Mouse (Mus musculus) layer of hippocampus, adult 2 months (tissue): ENCODE data around the gene Ntm. TPM values are rescaled to one million over a fixed set of nuclear protein-coding genes. Genes with fewer than 3 reads are reported as not detected.

ENCODE experiments used
- DNase-seq, 2 experiments: peaks; one replicate each; pipeline ENCODE4 v3.0.0; 2022; ENCODE audit warnings: low spot score in 2 of 2
- H3K27ac ChIP-seq: fragments of 200-600 bp; 2 replicates; pipeline ENCODE4 v1.8.1; 2022
- H3K4me3 ChIP-seq: fragments of 200-600 bp; 2 replicates; pipeline ENCODE4 v1.8.1; 2022; ENCODE audit warnings: mild to moderate bottlenecking
- CTCF ChIP-seq: fragments of 200-600 bp; conservative IDR thresholded peaks from 2 replicates; pipeline ENCODE4 v1.8.1; 2022; ENCODE audit warnings: antibody characterized with exemption, mild to moderate bottlenecking, moderate library complexity
- total RNA-seq, 2 experiments: library from RNA; stranded (reverse); gene quantifications; 2 replicates each; pipeline ENCODE4 v1.2.3; 2021

Ntm gene
- total RNA-seq, 2 experiments from 2014 or later: 132 to 141 TPM

- DNase-seq: no peak
- no peak for TF ChIP-seq CTCF
- no peak overlapping the region for H3K27ac ChIP-seq
Observed at GRCm38 (mm10) chr9:29330486-29330885, 632.5 kb downstream of the Ntm start.

GRCm38 (mm10) chr9:29326283-29326682 is 636.7 kb downstream of the Ntm start:
- H3K4me3 ChIP-seq: no peak overlapping the region
- TF ChIP-seq CTCF: no peak
- no peak for DNase-seq
- H3K27ac ChIP-seq: no peak overlapping the region

More at GRCm38 (mm10) chr9:29330486-29330885, 632.5 kb downstream of the Ntm start:
- H3K4me3 ChIP-seq: no peak overlapping the region

- Histone ChIP-seq H3K27ac (no peak overlapping the region), H3K4me3 (no peak overlapping the region)
- no peak for TF ChIP-seq CTCF
- DNase-seq: no peak
Observed at GRCm38 (mm10) chr9:29325137-29325536, 637.8 kb downstream of the Ntm start.

GRCm38 (mm10) chr9:29319197-29319596 is 643.7 kb downstream of the Ntm start:
- TF ChIP-seq CTCF: no peak
- DNase-seq: no peak
- Histone ChIP-seq H3K27ac (no peak overlapping the region), H3K4me3 (no peak overlapping the region)

GRCm38 (mm10) chr9:29318676-29319162 is 644.2 kb downstream of the Ntm start:
- no peak for DNase-seq
- H3K27ac ChIP-seq: no peak overlapping the region
- no peak for TF ChIP-seq CTCF
- no peak overlapping the region for H3K4me3 ChIP-seq

- Histone ChIP-seq H3K27ac (0 out of 2 replicates have a peak overlapping the region, but pooled peaks have one; percentile 53), H3K4me3 (no peak overlapping the region)
- peak; percentile 20 to 46 for DNase-seq
- TF ChIP-seq CTCF: no peak
Observed at GRCm38 (mm10) chr9:29317623-29318022, 645.3 kb downstream of the Ntm start.

GRCm38 (mm10) chr9:29315842-29316241 is 647.1 kb downstream of the Ntm start:
- TF ChIP-seq CTCF: no peak
- Histone ChIP-seq H3K27ac (peak overlapping the region; percentile 43), H3K4me3 (no peak overlapping the region)
- DNase-seq: no peak

- TF ChIP-seq CTCF: no peak
- H3K4me3 ChIP-seq: no peak overlapping the region
- H3K27ac ChIP-seq: no peak overlapping the region
Observed at GRCm38 (mm10) chr9:29306961-29307360, 656.0 kb downstream of the Ntm start.

GRCm38 (mm10) chr9:29298340-29298739 is 664.6 kb downstream of the Ntm start:
- no peak for TF ChIP-seq CTCF
- DNase-seq: no peak
- no peak overlapping the region for H3K4me3 ChIP-seq

More at GRCm38 (mm10) chr9:29306961-29307360, 656.0 kb downstream of the Ntm start:
- DNase-seq: no peak

GRCm38 (mm10) chr9:29296752-29297151 is 666.2 kb downstream of the Ntm start:
- no peak overlapping the region for H3K27ac ChIP-seq

More at GRCm38 (mm10) chr9:29298340-29298739, 664.6 kb downstream of the Ntm start:
- no peak overlapping the region for H3K27ac ChIP-seq

GRCm38 (mm10) chr9:29288003-29288704 is 674.8 kb downstream of the Ntm start:
- no peak overlapping the region for H3K27ac ChIP-seq
- DNase-seq: no peak

More at GRCm38 (mm10) chr9:29296752-29297151, 666.2 kb downstream of the Ntm start:
- no peak for DNase-seq
- no peak for TF ChIP-seq CTCF
- H3K4me3 ChIP-seq: no peak overlapping the region

GRCm38 (mm10) chr9:29285144-29285543 is 677.8 kb downstream of the Ntm start:
- no peak for TF ChIP-seq CTCF
- Histone ChIP-seq H3K4me3 (no peak overlapping the region), H3K27ac (no peak overlapping the region)
- DNase-seq: no peak

More at GRCm38 (mm10) chr9:29288003-29288704, 674.8 kb downstream of the Ntm start:
- no peak for TF ChIP-seq CTCF
- no peak overlapping the region for H3K4me3 ChIP-seq

GRCm38 (mm10) chr9:29272861-29273260 is 690.1 kb downstream of the Ntm start:
- no peak for TF ChIP-seq CTCF
- no peak for DNase-seq
- Histone ChIP-seq H3K4me3 (no peak overlapping the region), H3K27ac (no peak overlapping the region)

GRCm38 (mm10) chr9:29269988-29270387 is 693.0 kb downstream of the Ntm start:
- no peak for TF ChIP-seq CTCF
- no peak for DNase-seq
- no peak overlapping the region for H3K4me3 ChIP-seq
- no peak overlapping the region for H3K27ac ChIP-seq
